Mouse (Mus musculus): ENCODE measurements around the gene Gm10912.
A peak's percentile ranks its signal among the peaks of the same experiment; 100 is the strongest.
"Not testable (repeated sequence)": the region's sequence is repeated elsewhere in the genome, so short reads cannot be mapped to it uniquely, and the experiment has no call there.

The Gm10912 gene

DNA sequence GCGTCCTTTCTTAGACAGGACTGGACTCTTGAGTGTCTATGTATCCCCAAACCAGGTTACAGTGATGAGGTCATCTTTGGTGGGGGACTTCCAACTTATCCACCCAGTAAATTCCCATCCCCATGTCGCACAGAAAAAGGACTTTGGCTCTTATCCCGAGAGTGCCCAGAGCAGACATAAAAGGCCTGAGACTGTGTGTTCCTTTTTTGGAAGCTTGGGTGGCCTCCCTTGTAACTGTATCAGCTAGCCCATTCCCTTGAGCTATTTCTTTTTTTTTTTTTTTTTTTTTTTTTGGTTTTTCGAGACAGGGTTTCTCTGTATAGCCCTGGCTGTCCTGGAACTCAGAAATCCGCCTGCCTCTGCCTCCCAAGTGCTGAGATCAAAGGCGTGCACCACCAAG is at the start of gene Gm10912:
Gene Gm10912 (plus strand): TSS at position 301 of the 400 bp plus-strand sequence.
- not testable (repeated sequence) for DNase-seq (ENCODE audit: low spot score in 2 of 2)

DNA sequence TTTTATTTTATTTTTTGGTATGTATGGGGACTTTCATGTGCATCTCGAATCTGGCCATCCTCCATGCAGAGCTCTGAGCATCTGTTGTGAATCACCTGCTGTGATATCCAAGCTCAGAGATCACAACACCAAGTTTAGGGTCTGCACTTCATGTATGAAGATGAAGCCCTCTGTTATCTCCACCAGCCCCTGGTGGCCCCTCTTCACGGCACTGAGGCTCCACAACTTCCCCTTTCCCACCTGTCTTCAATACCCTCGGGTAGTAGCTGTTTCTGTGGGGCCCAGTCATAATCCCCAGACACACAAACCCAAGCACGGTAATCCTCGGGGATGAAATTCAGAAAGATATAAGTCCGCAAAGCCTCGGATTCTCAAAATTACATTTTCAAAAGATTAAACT is 42.5 kb upstream of the Gm10912 start:
- DNase-seq (ENCODE audit: low spot score in 2 of 2): no peak

DNA sequence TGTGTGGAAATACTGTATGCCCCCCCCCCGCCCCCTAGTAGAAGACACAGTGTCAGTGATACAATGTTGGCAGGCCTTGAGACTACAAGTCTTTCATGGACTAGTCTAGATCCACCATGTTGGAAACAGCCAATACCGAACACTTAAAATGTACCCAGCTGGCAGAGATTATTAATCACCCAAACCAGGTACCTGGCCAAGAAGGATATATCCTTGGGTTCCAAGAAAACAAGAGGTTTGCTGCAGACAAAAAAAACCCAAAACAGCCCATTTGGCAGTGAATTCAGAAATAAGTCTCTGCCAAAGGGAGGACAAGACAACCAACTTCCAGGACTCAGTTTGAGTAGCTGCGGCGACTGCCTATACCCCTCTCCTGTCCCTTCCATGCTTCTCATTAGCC is 41.0 kb upstream of the Gm10912 start:
- DNase-seq (ENCODE audit: low spot score in 2 of 2): no peak

DNA sequence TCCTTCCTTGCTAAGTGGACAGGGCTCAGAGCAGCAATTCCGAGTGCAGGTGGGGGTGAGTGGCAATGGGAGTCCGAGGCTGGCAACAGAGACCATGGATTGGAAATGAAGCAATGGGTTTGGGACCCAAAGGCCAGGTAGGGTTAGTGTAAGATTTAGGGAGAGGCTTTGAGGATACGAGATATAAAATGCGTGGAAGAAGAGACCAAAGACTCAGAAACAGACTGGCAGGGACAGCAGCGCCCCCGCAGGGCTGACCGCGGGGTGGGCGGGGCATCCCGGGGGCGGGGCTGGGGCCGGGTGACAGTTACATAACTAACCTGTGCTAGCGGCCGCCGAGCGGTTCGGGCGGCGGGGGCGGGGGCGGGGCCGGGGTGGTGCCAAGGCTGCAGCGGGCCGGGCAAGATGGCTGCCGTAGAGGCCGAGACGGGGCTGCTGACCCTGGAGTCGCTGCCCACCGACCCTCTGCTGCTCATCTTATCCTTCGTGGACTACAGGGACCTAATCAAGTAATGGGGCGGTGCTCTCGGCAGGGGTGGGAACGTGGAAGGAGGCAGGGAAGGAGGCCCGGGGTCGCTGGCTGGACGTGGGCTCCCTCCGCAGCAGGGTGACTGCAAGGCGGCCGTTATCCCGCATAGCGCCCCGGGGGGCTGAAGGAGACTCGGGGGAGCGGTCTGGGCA is 38.0 kb upstream of the Gm10912 start, which contains the start of gene Fbxo3:
Gene Fbxo3 (plus strand): TSS at position 264 of the 681 bp plus-strand sequence.
- DNase-seq (ENCODE audit: low spot score in 2 of 2): peak; percentile 84 to 86

DNA sequence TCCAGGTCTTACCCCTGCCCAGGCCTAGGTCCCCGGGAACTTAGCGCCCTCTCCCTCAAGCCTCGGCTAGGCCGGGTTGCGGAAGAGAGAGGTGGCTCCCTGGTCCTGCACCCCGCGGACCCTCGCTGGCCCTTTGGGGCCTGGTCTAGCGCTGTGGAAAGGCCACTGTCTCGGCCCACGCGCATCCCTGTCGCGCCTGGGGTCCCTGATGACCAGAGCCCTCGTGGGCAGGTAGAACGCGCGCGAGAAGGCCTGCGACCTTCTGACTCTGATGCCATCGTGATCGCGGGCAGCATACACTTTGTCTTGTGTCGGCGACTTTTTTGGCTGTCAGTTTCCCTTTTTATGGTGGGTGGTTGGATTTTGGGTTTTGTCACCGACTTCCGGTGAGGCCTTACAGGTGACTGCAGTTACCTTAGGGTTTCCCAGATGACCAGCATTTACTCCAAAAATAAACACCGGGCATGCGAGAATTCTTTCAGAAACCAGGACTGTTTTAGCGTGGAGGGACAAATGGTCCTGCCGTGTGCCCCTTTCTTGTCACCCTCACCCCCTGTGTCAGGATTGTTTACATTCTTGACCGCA is 37.4 kb upstream of the Gm10912 start, which contains the start of gene 4931422A03Rik:
Gene 4931422A03Rik (minus strand): TSS at position 223 of the 585 bp plus-strand sequence.
- no peak for DNase-seq (ENCODE audit: low spot score in 2 of 2)

DNA sequence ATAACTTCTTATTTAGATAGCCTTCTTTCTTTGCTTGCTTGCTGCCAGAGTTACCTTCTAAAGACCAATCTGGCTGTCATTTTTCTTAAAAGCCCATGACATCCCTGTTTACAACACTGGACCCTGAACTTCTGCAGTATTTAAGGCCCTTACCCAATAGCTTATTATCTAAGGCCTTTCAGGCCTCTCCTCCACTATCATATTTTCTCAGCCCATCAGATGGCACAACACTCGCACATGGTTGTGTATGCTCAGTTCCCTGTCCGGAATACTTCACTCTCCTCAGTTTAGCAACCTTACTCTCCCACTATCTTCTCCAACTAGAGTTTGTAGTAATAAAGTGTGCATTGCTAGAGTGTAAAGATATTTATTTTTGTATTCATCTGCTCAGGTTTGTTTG is 36.6 kb upstream of the Gm10912 start:
- DNase-seq (ENCODE audit: low spot score in 2 of 2): no peak

DNA sequence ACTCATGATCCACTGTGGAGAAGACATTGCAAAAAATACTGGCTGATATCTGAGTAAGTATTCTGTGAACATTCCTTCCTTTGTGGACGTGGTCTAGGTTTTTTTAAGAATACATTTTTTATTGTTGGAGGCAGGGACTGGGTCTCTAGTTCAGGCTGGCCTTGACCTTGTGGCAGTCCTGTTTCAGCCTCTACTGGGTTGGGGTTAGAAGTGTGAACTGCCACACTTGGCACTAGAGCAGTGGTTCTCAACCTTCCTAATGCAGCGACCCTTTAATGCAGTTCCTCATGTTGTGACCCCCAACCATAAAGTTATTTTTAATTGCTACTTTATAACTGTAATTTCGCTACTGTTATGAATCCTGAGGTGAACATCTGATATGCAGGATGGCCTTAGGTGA is 35.2 kb upstream of the Gm10912 start:
- DNase-seq (ENCODE audit: low spot score in 2 of 2): no peak

DNA sequence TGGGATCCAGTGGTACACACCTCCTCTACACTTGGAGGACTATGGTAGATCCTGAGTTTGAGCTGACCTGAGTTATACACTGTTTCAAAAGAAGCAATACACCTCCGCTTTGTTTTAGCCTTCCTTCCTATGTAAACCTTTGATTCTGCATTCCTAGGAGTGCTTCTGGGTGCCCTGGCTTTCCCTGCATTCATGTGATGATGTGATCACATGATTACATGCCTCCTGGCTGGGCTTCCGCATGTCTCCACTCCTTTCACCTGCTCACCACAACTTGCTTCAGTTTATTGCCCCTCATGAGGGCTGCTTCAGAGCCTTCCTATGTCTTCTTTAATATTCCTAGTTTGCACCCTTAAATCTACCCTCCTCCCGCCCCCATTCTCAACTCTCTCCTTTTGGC is 33.6 kb upstream of the Gm10912 start:
- DNase-seq (ENCODE audit: low spot score in 2 of 2): no peak

DNA sequence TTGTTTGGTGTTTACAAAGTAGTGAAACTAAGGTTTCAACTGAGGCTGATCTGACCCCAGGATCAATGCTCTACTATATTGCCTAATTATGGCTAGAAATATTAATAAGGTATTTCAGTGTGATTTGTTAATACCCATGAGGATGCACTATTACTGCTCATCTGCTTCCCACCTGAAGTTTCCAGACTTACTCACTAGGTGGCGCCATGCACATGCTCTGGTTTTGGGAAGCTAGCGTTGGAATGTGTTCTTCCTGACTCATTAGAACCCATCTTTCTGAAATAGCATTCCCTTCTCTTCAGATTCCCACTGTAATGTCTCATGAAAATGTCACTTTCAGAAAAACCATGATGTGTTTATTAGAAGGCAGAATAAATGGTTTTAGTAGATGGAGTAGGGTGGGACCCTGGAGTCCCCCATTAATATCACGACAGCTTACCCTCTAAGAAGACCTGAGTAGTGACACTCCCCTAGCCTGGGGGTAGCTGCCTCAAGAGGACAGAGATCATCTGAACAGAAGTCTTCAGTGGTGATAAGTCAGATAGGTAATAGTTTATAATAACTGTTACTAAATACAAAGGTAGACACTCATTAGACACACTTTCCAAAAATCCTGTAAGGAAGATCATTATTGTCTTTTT is 30.7 kb upstream of the Gm10912 start:
- DNase-seq (ENCODE audit: low spot score in 2 of 2): peak in 1 of 2 experiments; percentile 28

DNA sequence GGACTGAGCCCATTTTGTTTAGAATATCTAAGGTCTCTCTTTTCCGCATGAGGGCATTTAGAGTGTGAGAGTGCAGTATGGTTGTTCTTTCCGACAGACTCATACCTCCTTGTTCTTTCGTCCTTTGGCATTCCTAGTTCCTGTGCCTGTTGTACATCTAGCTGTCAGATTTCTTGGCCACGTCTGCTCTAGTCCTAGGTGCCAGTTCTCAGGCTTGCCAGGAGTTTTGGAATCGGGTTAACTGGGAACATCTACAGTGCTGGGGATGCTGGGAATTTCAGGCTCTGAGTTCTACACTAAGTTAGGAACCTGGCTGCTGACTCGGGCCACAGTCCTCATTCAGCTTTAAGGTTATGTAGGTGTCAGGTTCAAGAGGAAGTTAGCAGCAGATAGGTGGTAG is 30.0 kb upstream of the Gm10912 start:
- DNase-seq (ENCODE audit: low spot score in 2 of 2): no peak

DNA sequence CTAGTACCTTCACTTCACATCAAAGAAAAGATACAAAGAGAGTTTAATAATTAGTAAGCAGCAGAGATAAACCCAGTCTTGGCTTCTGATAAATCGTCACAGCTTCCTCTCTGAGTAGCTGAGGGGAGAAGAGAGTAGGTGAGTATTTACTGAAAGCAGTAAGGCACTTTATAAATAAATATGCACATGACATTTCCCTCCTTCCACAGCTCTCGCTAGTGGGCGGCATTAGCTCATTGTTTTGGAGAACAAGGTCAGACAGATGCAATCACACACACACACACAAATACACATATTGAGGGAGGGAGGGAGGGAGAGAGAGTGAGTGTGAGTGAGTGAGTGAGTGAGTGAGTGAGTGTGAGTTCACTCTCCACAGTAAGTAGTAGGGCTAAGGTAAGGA is 29.3 kb upstream of the Gm10912 start:
- no peak for DNase-seq (ENCODE audit: low spot score in 2 of 2)

DNA sequence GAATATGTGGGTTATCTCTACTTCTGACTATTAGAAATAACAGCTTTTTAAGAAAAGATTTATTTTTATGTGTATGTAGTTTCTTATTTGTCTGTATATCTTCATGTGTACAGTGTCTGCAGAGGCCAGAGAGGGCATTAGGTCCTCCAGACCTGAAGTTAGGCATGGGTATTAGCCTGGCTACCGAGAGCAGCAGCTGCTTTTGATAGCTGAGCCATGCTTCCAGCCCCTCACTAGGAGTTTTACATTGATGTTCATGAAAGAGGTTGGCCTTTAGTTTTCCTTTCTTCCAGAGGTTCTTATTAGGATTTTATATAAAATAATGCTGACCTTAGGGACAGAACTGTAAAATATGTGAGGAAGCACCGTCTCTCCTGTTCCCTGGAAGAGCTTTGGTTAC is 27.4 kb upstream of the Gm10912 start:
- no peak for DNase-seq (ENCODE audit: low spot score in 2 of 2)

DNA sequence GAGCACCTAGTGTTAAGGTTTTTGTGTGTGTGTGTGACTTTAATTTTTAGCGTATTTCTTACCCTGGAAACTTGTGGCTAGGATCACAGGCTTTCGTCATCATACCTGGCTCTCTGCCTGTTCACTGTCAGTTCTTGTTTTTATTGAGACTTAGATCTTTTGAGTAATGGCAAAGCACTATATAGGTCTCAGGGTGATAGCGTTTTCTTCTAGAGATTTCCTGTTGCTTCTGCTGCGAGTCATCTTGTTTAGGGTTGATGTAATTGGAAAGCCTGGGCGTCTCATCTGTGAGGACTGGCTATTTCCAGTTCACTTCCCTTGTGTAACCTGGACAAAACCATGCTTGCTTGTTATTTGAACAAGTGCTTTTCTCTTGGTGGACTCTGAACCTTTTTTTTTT is 24.0 kb upstream of the Gm10912 start:
- DNase-seq (ENCODE audit: low spot score in 2 of 2): no peak

DNA sequence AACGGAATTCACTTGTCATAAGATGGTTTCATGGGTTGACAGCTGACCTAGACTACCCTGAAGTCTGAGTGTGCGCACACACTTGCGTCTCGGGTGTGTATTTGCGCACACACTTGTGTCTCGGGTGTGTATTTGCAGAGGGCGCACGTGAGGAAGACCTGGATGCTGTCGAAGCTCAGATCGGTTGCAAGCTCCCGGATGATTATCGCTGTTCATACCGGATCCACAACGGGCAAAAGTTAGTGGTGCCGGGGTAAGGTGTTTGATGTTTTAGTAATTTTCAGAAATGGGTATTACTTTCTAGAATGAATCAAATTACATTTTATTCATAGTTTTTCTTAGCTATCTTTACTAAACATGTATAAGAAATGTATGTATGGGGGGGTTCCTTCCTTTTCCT is 22.9 kb upstream of the Gm10912 start:
- no peak for DNase-seq (ENCODE audit: low spot score in 2 of 2)

DNA sequence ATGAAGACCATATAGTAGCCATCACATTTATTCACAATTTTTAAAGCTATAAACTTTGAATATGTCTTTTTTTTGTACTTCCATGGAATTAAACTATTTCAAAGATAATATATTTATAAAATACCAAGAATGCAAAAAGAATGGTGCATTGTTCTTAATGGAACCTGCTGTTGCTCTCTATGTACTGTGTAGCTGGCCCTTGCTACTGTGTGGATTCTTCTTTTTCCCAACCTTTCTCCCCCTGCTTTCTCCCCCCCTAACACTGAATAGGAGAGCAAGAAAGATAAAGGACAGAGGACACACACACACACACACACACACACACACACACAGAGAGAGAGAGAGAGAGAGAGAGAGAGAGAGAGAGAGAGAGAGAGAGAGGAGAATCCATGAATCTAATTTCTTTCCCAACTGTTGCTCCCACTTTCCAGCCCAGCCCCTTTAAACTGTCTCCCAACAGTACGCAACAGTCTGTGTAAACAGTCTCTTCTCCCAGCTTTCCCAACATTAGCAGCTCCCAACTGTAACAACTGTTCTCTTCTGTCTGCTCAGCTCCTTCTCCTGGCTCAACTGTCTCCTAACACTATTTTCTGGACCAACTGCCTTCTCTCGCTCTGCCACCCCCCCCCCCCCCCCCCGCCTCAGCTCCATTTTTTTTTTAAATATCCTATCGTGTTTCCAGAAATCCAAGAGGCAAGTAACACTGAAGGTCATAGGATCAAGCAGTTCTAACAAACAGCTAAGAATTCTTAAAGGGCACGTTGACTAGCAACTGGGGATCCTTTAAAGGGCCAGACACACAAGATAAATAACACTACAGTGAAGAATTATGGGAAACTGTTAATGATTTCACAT is 21.8 kb upstream of the Gm10912 start:
- DNase-seq (ENCODE audit: low spot score in 2 of 2): no peak

DNA sequence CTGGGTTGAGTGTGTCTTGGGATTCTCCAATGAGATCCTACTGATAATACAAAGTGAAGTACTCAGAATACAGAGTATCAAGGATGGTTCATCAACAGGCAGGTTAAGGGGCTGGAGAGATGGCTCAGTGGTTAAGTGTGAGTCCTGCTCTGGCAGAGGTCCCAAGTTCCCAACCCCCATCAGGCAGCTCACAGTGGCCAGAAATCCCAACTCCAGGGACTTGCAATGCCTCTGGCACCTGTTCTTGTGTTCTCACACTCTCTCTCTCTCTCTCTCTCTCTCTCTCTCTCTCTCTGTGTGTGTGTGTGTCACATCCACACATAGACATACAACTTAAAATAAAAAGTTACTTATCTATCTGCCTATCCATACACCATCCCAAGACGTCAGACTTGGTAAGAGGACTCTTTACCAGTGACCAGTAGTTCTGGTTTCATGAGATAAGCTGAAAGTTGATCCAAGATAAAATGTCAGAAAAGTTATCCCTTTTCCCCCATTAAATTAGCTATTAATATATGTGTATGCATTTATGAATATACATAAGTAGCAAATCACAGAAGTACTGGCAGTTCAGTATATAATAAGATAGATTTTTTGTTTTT is 21.0 kb upstream of the Gm10912 start:
- no peak for DNase-seq (ENCODE audit: low spot score in 2 of 2)

DNA sequence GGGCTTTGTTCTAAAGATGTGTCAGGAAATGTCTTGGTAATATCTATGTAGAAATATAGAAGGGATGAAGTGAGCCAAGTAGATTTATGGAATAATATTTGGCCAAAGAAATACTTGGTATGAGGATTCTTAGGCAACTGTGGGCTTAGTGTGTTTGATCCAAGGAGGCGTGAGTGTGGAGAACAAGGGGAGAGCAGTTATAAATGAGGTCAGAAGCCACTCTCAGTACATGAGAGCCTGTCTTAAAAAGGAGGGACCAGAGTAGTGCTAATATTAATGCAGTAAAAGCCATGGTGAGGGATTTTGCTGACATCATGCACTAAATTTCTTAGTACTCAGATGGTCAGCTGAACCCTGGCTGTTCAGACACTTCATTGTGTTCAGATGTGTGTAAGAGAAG is 7.2 kb upstream of the Gm10912 start:
- no peak for DNase-seq (ENCODE audit: low spot score in 2 of 2)

DNA sequence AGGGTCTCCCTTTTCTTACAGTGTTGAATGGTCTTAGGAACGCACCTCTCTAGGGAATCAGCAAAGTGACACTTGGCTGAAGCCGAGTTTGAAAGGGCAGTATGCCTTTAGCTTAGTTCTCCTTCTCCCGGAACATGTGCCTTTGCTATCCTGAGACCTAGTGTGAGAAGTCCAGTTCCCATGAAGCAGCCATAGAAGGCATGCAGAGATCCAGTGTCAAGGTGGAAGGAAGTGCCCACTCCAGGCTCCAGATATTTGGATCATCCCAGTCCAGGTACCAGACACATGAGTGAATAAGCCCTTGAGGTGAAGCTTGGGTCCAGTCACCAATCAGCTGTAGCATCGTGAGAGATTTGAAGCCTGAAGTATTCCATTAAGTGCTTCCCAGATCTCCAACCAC is 6.7 kb upstream of the Gm10912 start:
- DNase-seq (ENCODE audit: low spot score in 2 of 2): no peak

DNA sequence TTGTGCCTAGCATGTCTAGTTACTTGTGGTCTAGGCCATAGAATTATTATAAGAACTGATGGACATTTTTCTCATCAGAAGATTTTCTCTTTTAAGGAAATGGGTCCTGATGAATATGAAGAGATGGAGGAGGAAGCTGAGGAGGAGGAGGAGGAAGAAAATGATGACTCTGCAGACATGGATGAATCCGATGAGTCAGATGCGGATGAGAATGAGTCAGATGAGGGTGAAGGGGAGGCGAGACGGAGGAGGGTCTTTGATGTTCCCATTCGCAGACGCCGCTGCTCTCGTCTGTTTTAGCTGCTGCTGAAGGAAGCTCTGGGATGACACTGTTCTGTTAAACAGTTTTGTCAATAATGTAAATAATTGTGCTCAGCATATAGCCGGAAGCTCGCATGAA is 5.8 kb upstream of the Gm10912 start:
- DNase-seq (ENCODE audit: low spot score in 2 of 2): no peak

DNA sequence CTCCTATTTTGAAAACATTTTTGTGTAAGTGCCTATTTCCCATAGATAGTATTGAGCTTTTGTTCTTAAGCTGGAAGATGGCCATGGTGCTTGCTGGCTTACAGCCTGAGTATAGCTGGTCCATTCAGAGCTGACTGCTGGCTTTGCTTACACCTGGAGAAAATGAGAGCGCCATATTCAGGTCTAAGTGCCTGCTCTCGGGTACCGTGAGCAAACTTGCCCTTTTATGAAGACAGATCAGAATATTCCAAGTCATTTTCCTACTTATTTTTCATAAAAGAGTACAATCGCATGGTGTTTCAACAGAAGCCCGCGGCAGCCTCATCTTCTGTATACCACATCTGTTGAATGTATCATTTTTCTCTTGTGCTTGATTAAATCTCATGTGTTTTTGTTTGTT is 4.6 kb upstream of the Gm10912 start:
- DNase-seq (ENCODE audit: low spot score in 2 of 2): no peak

DNA sequence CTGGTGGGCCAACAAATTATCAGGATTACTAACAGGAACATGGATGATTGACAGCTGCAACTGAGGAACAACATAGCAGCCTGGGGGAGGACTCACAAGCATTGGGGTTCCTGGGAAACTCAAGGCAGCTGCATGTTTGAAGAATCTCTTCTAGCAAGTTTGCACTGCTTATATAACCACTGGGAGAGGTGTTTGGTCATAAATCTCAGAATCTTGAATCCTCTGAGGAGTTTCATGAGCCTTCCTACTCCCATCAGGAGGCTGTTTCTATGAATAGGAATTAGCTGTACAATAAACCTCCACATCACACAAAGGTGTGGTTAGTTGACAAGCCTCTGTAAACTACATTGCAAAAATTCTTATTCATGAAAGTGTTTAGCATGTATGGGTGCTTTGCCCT is 3.0 kb upstream of the Gm10912 start:
- no peak for DNase-seq (ENCODE audit: low spot score in 2 of 2)

DNA sequence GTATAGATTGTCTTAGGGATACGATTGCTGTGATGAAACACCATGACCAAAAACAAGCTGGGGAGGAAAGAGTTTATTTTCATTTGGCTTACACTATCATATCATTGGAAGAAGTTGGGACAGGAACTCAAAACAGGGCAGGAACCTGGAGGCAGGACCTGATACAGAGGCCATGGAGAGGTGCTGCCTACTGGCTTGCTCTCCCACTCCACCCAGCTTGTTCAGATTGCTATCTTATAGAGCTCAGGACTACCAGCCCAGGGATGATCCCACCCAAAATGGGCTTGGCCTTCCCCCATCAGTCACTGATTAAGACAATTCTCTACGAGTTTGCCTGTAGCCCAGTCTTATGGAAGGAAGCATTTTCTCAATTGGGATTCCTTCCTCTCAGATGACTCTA is 1.5 kb upstream of the Gm10912 start:
- DNase-seq (ENCODE audit: low spot score in 2 of 2): no peak
